Mouse (Mus musculus) CD4-positive, CD25-positive, alpha-beta regulatory T cell, adult 2 months (primary cell): ENCODE measurements around the gene Cryzl2.

Experiments
- DNase-seq: peaks from one replicate; pipeline ENCODE4 v3.0.0-alpha.2; 2012; ENCODE audit warnings: low read depth, low spot score

Cryzl2 gene

DNA sequence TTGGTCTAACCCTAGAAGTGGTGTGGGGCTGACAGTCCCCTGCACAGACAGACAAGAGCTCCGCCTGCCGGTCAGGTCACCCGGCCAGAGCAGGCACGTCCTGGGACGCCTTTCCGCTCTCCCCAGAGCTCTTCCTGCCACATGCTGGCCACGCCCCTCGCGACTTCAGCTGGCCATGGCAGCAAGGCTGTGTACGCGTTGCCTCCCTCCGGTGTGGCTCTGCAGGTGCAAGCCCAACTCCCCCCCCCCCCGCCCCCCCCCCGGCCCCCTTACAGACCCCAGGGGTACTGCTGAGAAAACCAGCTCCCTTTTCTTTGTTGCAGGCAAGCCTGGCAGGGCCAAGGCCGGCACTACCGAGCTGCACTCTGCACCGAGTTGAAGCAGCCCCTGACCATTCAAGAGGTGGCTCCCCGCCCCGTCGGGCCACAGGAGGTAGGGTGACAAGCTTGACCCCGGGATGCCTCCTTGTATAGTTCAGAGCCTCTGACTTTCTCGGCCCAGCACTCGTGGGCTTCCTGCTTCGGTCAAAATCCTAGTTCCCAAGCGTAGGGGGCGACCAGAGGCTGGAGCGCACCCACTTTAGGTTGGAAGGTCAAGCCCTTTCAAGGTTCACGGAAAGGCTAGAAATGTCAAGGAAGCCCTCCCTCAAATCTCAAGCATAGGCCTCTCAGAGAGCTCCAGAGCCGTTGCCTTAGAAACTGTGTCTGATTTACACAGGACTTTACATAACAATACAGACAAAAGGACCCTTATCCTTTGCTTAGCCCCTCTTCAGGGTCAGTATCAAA, at the start of gene Cryzl2:
Gene Cryzl2 (plus strand): TSS at position 157 of the 788 bp plus-strand sequence.
- DNase-seq = peak; percentile 76

DNA sequence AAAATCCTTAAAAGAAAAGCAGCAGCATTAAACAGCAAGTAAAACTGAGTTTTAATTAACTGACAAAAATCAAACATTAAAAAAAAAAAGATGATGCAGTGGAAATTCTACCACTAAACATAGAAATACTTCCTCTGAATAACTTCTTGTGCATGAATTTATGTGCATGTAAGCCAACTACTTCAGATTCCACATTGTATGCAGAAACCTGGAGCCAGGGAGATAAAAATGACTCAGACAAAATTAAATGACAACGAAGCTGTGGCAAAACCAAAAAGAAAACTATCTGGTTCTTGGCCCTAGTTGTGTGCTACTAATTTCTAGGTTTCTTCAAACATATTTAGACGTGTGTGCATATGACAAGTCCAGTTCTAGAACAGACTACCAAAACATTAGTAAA, 48.7 kb upstream of the Cryzl2 start:
- no peak for DNase-seq

DNA sequence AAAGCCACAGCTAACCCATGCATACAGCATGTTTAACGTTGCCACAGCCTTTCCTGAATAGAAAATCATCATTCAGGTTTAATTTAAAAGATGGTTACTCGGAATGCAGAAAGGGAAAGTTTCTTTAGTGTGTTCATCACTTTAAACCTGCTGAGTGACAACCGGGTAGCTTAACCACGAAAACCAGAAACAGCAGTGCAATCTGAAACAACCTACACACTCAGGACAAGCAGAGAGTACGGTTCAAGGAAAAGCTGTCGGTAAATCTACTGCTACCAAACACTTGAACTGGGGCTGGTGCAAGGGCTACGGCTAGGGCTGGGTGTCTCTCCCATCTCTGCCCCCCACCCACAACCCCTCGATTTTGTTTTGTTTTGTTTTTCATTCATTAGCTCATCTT, 47.4 kb upstream of the Cryzl2 start:
- peak; percentile 17 for DNase-seq

DNA sequence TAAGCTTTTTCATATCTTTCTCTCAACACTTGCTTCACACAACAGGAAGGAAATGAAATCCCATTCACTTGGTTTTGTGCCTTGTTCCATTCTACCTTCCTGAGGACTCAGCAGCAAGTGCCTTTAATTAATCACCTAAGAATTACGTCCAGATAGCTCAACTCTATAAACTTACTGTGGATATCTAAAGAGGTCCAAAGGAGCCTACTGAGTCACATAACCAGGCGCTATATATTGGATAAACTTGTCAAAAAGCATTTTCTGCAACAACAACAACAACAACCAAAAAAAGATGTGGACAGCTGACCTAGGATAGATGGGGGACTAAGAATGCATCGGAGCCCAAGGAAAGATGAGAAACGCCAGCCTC, 47.1 kb upstream of the Cryzl2 start:
- DNase-seq = no peak

DNA sequence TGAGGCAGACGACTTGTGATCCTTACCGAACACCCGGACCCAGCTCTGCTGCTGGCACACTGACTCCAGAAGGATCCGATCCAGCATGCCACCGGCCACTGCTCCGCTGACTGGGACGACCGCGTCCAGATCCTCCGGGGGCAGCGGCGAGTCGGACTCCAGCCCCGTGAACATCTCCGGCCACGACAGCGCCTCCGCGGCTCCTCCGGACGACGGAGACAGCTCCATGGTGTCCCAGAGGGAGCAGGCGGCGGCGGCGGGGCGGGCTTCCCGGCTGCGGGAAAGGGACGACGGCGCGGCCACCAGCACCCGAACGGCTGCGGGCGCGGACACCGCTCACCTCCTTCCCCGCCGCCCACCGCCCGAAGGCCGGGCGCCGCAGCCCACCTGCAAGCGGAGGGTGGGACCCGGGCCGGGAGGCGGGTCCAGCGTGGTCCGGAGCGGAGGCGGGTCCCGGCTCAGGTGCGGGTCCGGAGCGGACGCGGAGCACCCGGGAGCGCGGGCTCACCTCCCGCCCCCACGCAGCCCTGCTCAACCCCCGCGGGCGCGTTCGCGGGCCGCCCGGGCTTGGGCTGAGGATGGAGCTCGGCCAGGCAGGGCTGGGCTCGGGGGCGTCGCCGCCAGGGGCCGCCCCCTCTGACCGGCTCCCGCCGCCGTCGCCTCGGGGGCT, 46.5 kb upstream of the Cryzl2 start:
- peak; percentile 42 for DNase-seq

DNA sequence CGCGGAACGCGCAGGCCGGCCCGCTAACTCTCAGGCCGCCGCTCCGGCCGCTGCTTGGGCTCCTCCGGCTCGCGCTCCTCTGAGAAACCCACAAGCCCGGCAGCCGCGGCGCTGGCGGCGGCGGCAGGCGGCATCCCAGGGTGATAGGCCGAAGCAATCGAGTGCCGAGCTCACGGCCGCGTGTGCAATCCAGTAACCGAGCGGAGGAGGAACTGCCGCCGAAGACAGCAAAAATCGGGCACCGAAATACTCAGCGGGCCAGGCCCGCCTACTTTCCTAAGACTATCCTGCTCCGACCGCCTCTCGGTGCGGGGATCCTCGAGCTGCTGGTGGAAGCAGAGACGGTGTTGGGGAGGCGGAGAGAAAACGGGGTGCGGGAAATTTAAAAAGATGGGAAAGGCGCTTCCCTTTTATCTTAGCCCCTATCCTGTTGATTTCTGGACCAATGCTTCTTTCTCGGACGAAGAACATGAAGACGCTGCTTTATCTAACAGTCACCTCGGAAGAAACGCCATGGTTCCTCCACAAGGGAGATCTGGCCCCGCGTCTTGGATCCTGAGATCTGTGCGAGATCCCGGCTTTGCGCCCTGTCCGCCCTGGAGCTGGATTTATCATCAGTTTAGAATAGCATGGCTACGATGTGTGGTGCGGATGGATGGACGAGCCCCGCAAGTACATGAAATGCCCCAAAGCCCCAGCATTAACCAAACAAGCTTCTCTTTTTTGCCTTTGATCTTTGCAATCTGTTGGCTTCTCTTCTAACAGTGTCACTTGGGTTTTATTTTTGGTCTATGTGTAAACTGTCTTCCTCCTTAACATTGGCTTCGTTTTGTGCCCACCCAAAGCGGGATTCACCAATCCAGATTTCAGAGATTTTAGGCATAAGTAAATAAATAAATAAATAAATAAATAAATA, 45.7 kb upstream of the Cryzl2 start, which contains the start of gene Rasal2:
Gene Rasal2 (minus strand): TSS at position 142 of the 916 bp plus-strand sequence.
- DNase-seq = peak; percentile 96

DNA sequence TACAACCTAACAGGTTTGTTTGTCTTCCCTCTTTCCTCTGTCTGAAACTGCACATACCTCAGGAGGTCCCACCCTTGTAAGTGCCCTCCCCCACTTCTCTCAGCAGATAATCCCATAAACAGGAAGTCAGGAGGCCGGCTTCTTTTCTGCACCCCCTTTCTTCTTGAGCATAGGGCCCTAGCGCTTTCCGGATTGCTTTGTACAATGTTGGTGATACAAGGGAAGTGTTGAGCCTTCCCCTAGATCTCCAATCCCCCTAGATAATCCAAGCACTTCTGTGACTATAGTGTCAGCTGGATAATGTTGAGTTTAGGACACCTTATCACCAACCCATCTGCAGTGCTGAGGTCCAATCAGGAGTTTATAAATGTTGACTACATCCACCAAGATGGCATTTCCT, 42.6 kb upstream of the Cryzl2 start:
- no peak for DNase-seq

DNA sequence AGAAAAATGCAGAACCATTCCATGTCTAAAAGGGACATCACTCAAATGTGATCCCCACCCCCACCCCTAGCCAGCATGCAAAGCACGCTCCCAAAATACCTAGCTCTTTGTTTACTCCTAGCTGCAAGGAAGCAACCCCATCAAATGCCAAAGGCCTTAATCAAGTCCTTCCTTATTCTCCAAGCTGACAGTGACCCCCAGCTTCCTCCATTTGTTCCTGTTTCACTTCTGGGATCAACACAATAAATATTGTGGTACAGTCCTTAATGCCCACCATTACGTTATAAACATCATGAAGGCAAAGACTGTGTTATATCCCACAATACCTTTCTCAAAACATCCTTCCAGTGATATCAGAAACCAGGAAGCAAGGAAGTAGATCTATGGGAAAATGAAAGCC, 41.7 kb upstream of the Cryzl2 start:
- DNase-seq = no peak

DNA sequence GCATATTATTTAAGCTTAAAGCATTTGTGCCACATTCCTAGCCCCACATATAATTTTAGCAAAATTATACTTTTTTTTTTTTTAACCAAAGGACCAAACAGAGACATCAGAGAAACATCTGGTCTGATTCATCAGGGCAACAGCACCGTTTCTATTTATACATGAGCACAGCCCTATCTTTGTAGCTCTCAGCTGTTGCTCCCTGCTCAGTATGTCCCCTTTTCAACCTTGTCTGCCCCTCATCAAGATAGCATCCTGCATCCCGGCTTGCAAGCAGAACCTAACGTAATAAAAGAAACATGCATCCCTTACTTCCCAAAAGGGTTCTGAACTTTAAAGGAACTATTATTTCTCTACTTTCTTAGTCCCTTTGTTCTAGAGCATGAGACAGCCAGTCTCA, 41.0 kb upstream of the Cryzl2 start:
- no peak for DNase-seq

DNA sequence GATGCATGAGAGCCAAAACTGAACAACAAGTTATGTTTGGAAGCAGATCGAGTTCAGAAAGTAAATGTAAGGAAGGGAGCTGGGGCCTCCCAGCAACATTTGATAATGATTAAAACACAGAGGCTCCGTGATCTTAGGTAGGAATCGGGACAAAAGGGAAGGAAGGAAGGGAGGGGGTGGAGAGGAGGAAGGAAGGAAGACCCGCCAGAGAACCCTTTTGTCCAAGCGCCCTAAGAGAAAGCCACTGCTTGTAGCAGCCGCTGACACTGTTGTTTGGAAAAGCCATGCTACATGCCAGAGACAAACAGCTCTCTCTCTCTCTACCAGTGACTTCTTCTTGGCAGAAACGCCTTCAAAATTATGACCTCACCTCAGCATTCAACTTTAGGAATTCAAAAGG, 40.5 kb upstream of the Cryzl2 start:
- DNase-seq = no peak

DNA sequence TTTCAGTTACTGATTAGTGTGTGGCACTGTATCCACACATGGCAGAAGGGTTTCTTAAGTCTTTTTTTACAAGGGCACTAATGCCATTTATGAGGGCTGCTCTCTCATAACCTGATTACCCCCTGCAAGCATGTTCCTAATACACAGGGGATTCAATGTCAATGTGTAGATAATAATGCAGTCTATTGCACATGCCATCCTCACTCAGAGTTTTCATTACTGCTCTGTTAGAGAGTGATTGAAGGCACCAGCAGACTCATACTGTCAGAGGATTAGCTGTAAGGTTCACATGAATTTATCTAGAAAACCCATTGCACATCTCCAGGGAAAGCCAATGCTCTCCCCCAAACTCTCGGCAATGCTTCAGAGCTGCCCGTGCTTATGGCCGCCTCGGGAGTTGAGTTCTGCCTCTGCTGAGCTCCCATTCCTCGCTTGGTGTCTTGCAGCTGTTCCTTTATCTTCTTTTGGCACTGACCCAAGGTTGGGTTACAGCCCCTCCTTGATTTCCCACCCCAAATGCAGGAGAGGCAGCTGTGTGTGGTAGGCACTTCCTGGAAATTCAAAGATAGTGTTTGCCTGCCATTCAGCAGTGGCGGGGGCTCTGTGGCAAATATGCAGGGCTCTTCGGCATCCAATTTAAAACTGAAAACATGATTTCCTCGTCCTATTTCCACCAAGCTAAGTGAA, 32.5 kb upstream of the Cryzl2 start:
- DNase-seq = no peak

DNA sequence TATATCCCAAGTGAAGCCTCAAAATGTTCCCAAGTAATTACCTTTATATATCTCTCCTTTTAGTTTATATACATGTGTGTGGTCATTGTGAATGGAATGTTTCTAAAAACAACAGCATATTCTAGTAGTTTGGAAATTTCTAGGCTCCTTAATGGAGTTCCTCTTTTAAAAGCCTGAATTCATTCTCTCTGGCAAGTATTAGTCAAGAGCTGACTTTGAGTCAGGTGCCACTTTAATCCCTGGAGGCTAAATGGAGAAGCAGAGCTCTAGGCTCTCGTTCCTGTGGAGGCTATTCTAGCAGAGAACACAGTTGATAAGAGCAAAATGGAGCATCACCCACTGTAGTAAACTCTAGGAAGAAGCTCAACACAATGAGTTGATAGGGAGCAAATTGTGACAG, 31.4 kb upstream of the Cryzl2 start:
- no peak for DNase-seq

DNA sequence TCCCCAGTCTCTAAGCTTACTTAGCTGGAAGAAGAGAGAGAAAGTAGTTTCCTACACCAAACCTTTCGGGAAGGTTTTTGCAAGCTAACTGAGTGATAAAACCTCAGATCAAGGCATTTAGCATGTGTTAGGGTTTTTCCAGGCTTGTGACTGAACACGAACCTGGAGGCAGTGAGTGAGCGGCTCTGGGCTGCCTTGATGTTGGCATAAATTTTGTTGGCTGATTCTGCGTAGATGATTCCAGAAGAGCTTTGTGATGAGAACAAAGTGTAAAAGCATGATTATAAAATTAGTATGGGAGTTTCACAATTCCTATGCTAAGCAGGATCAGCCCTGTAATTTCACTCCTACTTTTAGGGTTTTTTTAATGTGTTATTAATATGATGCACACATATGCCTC, 30.8 kb upstream of the Cryzl2 start:
- DNase-seq = no peak

DNA sequence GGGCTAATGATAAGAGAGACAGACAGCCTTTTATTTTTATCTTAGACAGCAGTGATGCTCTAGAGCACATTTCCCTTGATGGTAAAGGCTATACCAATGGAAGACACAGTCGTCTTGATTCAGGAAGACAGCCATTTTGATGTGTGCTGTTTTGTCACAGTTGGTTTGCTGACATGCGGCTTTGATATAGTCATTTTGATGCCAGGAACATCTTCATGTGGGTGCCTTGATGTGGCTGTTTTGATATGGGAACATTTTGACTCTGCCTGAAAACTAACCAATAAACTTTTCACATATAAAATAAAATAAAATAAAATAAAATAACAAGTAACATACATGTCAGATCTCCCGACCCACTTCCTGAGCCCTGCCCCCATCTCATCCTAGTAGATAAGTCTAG, 30.0 kb upstream of the Cryzl2 start:
- no peak for DNase-seq

DNA sequence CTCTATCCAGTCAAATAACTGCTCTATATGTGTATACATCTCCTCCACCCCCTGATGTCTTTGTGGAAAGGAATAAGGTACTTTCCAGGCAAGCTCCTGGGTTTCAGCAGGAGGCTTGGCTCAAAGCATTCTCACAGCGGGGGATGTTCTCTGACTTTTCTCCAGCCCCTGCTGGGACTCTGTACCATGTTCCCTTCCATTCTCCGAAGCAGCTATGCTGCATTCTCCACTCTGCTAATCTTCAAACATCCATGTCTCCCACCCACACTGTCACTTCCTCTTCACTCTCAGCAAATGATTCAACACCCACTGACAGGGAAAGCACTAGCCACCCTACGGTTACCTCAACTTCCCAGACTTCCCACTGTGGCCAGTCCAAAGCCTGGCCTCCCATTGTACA, 25.1 kb upstream of the Cryzl2 start:
- DNase-seq = no peak

DNA sequence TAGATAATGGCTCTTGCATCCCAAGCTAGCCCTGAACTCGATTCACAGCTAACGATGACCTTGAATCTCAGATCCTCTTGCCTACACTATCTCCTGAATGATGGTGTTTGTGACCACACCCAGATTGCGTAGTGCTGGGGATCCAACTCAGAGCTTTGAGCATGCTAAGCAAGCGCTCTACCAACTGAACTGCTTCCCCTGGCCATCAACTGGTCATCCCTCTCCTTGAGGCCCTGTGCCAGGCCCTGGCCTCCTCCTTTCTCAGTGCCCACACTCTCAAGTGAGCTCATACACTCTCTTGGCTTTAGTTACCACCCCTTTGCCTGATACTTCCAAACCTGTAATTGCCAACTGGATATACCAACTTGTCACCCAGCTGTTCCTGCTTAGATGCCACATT, 24.0 kb upstream of the Cryzl2 start:
- DNase-seq = no peak

DNA sequence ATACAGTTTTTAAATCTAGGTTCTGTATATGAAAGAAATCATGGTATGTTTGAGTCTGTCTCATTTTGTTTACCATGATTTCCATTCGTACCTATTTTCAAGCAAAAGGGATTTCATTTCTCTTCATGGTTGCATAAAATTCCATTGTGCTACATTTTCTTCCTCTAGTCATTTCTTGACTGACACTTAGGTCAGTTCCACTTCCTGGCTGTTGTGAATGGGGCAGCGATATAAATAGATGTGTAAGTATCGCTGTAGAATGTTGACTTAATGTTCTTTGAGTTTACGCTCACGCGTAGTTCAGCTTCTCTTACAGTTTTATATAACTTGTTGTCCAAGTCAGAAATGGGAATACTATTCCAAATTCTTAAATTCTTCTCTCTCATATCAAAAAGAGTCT, 22.5 kb upstream of the Cryzl2 start:
- no peak for DNase-seq

DNA sequence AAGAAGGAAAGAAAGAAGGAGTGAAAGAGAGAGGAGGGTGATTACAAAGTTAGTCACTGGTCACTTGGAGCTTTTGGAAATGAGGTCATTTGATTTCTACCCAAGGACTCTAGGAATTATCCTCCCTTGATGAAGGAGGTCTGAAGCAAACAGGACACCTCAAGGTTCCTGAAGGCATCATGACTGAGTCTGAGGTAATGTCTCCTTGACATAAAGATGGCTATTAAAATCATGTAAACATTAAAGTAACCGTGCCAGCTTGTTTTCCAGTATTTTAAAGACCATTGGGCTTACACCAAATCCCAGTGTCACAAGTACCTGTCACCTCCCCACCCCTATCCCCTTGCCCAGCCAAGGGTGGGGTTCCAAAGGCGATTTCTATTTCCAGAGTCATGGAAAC, 20.1 kb upstream of the Cryzl2 start:
- no peak for DNase-seq

DNA sequence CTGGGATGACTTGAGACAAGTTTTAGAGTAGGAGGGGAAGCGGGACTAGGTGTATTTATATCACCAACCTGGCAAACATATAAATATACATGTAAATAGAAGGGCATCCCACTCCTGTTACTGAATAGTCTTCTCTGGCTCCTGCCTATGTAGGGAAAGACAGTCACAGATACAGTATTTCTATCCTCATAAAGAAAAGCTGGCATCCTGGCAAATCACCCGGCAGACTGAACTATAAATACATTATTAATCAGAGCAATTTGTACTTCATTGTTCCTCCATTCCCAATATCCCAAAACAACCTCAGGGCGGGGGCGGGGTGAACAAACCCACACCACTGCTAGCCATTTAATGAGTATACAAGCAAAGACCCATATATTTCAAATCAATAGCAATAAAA, 19.3 kb upstream of the Cryzl2 start:
- no peak for DNase-seq

DNA sequence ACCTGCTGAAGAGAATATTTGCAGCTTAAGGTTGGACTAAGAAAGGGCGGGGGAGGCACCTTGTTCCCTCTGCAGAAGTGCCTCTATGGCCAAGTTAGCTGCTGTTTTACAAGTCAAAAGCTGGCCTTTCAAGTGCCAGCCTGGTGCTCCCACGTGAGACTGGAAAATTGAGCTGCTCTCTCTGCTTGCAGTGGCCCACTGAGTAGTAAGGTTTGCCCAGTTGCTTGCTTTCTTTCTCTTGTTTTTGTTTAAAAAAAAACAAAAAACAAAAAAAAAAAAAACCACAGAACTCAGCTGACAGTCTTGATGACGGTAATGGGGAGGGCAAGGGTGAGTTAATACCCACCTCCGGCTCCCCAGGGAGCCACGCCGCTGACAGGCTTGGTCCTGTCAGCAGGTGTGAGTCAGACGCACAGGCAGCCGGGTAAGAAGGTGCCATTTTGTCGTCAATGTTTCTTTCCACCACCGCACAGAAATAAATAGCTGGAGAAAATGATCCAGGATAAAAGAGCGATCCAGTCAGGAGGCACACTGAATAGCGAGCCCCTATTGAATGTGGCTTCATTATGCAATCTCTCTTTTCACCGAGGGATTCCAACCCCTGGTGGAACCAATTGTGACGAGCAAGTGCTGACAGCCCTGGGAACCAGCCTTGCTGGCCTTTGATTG, 18.3 kb upstream of the Cryzl2 start:
- DNase-seq = no peak

DNA sequence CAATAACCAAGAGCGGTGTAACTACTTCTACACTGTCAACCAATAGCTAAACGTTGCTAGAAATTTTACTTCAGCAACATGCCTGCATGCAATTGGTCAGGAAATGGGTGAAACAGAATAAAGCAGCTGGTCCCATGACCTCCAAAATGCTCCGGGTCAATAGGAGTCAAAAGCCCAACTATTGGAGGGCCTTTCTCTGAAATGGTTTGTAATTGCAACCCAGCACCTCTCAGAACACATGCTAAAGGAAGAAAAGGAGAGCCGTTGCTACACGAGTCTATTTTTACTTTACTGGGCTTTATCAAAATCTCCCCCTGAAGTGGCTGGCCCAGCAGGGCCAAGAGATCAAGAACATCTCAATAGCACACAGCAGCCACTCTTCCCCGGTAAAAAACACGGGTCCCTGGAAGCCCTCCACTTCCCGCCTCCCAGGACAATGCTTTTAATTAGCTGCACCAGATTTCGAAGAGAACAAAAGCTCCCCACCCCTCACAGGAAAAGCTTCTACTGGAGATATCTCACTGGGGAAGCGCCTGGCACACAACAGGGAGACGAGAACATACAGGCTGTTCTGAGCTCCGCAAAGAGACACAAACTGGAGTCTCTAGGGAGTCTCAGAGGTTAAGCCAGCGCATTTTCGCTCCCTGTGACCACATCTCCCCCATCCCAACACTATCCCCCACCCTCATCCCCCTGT, 15.2 kb upstream of the Cryzl2 start:
- DNase-seq = no peak
